Mouse (Mus musculus) MEL (cell line): ENCODE results near the gene Rplp2. TPM values are rescaled to one million over a fixed set of nuclear protein-coding genes. Genes with fewer than 3 reads are reported as not detected.

ENCODE experiments used
- DNase-seq: peaks from one replicate; pipeline ENCODE4 v3.0.0; 2011; ENCODE audit warnings: low read depth, low spot score
- H3K27ac ChIP-seq: 2 replicates; pipeline ENCODE4 v1.5.1; 2012; ENCODE audit warnings: low read depth, mild to moderate bottlenecking, control low read depth, low read length, moderate library complexity; ENCODE audit not compliant: control insufficient read depth
- H3K27me3 ChIP-seq, 2 experiments: fragments of 150-350 bp in 1 of 2; sonication (generic) in 1 of 2; 2 replicates each; pipeline ENCODE4 v1.6.1; 2012; ENCODE audit warnings: low read length in 2 of 2, mild to moderate bottlenecking in 2 of 2, improper control_type of control experiment in 1 of 2, moderate library complexity in 1 of 2; ENCODE audit not compliant: insufficient read depth in 2 of 2, control insufficient read depth in 1 of 2
- H3K36me3 ChIP-seq, 2 experiments: 2 replicates each; pipeline ENCODE4 v1.6.1; 2012 to 2014; ENCODE audit warnings: low read length in 2 of 2, improper control_type of control experiment in 1 of 2, inconsistent platforms in 1 of 2, mild to moderate bottlenecking in 1 of 2; ENCODE audit not compliant: insufficient read depth in 2 of 2, control insufficient read depth in 1 of 2
- H3K4me1 ChIP-seq, 2 experiments: fragments of 150-350 bp in 1 of 2; sonication (generic) in 1 of 2; 2 replicates each; pipeline ENCODE4 v1.6.1; 2012; ENCODE audit warnings: low read length in 2 of 2, improper control_type of control experiment in 1 of 2, mild to moderate bottlenecking in 1 of 2; ENCODE audit not compliant: insufficient read depth in 2 of 2, control insufficient read depth in 1 of 2
- H3K4me3 ChIP-seq, 2 experiments: fragments of 150-350 bp in 1 of 2; sonication (generic) in 1 of 2; 2 replicates each; pipeline ENCODE4 v1.5.1; 2012; ENCODE audit warnings: low read depth in 2 of 2, low read length in 2 of 2, mild to moderate bottlenecking in 2 of 2, moderate library complexity in 2 of 2, control low read depth in 1 of 2, improper control_type of control experiment in 1 of 2; ENCODE audit not compliant: control insufficient read depth in 1 of 2, insufficient read depth in 1 of 2
- H3K79me2 ChIP-seq: 2 replicates; pipeline ENCODE4 v1.6.1; 2012; ENCODE audit warnings: mild to moderate bottlenecking, low read length, moderate library complexity; ENCODE audit not compliant: control insufficient read depth, poor library complexity, insufficient read depth
- H3K9ac ChIP-seq: 2 replicates; pipeline ENCODE4 v1.6.1; 2012; ENCODE audit warnings: low read depth, mild to moderate bottlenecking, control low read depth, low read length, moderate library complexity; ENCODE audit not compliant: control insufficient read depth, poor library complexity, severe bottlenecking
- H3K9me3 ChIP-seq: fragments of 150-350 bp; sonication (generic); replicated peaks from 2 replicates; pipeline ENCODE4 v1.6.1; 2012; ENCODE audit warnings: mild to moderate bottlenecking, low read length, improper control_type of control experiment, moderate library complexity; ENCODE audit not compliant: insufficient read depth
- CHD1 ChIP-seq: IDR thresholded peaks from 2 replicates; pipeline ENCODE4 v1.6.1; 2012; ENCODE audit warnings: low read depth, mild to moderate bottlenecking, inconsistent platforms, low read length, improper control_type of control experiment
- CHD2 ChIP-seq: IDR thresholded peaks from 2 replicates; pipeline ENCODE4 v1.6.1; 2011; ENCODE audit warnings: low read length, improper control_type of control experiment
- CTCF ChIP-seq, 3 experiments: IDR thresholded peaks in 2 of 3; conservative IDR thresholded peaks in 1 of 3; 2 replicates each; pipeline ENCODE4 v1.5.1; 2011 to 2012; ENCODE audit warnings: low read length in 3 of 3, low read depth in 2 of 3, mild to moderate bottlenecking in 2 of 3, improper control_type of control experiment in 1 of 3, inconsistent platforms in 1 of 3, mixed read lengths in 1 of 3, moderate library complexity in 1 of 3; ENCODE audit not compliant: control insufficient read depth in 1 of 3, insufficient read depth in 1 of 3, poor library complexity in 1 of 3, severe bottlenecking in 1 of 3
- EP300 ChIP-seq, 2 experiments: IDR thresholded peaks; 2 replicates each; pipeline ENCODE4 v1.6.1; 2011; ENCODE audit warnings: improper control_type of control experiment in 2 of 2, low read length in 2 of 2, low read depth in 1 of 2, mild to moderate bottlenecking in 1 of 2
- ETS1 ChIP-seq: IDR thresholded peaks from 2 replicates; pipeline ENCODE4 v1.6.1; 2012; ENCODE audit warnings: low read depth, mild to moderate bottlenecking, inconsistent platforms, low read length, improper control_type of control experiment, moderate library complexity
- GABPA ChIP-seq: IDR thresholded peaks from 2 replicates; pipeline ENCODE4 v1.6.1; 2012; ENCODE audit warnings: low read depth, mild to moderate bottlenecking, inconsistent platforms, low read length, improper control_type of control experiment, moderate library complexity
- HCFC1 ChIP-seq: IDR thresholded peaks from 2 replicates; pipeline ENCODE4 v1.6.1; 2012; ENCODE audit warnings: low read depth, mild to moderate bottlenecking, inconsistent platforms, low read length, improper control_type of control experiment, moderate library complexity
- JUND ChIP-seq: IDR thresholded peaks from 2 replicates; pipeline ENCODE4 v1.6.1; 2011; ENCODE audit warnings: low read depth, mild to moderate bottlenecking, improper control_type of control experiment, low read length
- MAX ChIP-seq: IDR thresholded peaks from 2 replicates; pipeline ENCODE4 v1.6.1; 2011; ENCODE audit warnings: low read length, improper control_type of control experiment
- MEF2A ChIP-seq: IDR thresholded peaks from 2 replicates; pipeline ENCODE4 v1.6.1; 2014; ENCODE audit warnings: low read depth, mild to moderate bottlenecking, inconsistent platforms, low read length, improper control_type of control experiment; ENCODE audit not compliant: poor library complexity, insufficient replicate concordance, severe bottlenecking; ENCODE audit errors: extremely low read depth
- MYC ChIP-seq: IDR thresholded peaks from 2 replicates; pipeline ENCODE4 v1.6.1; 2011; ENCODE audit warnings: low read depth, mild to moderate bottlenecking, low read length, improper control_type of control experiment, moderate library complexity
- NELFE ChIP-seq: IDR thresholded peaks from 2 replicates; pipeline ENCODE4 v1.6.1; 2011; ENCODE audit warnings: low read depth, low read length, improper control_type of control experiment
- POLR2A ChIP-seq, 2 experiments: IDR thresholded peaks; 2 replicates each; pipeline ENCODE4 v1.6.1; 2011 to 2012; ENCODE audit warnings: low read length in 2 of 2, mild to moderate bottlenecking in 2 of 2, control low read depth in 1 of 2, improper control_type of control experiment in 1 of 2, low read depth in 1 of 2, moderate library complexity in 1 of 2; ENCODE audit not compliant: control insufficient read depth in 1 of 2, insufficient read depth in 1 of 2, poor library complexity in 1 of 2
- SMC3 ChIP-seq: IDR thresholded peaks from 2 replicates; pipeline ENCODE4 v1.6.1; 2011; ENCODE audit warnings: low read depth, low read length, improper control_type of control experiment
- USF2 ChIP-seq, 2 experiments: IDR thresholded peaks; 2 replicates each; pipeline ENCODE4 v1.6.1; 2011 to 2012; ENCODE audit warnings: improper control_type of control experiment in 2 of 2, low read length in 2 of 2, borderline replicate concordance in 1 of 2, inconsistent platforms in 1 of 2, low read depth in 1 of 2, mild to moderate bottlenecking in 1 of 2; ENCODE audit not compliant: insufficient read depth in 1 of 2
- ZC3H11A ChIP-seq: IDR thresholded peaks from 2 replicates; pipeline ENCODE4 v1.6.1; 2012; ENCODE audit warnings: low read depth, mild to moderate bottlenecking, inconsistent platforms, low read length, improper control_type of control experiment
- ZKSCAN1 ChIP-seq: IDR thresholded peaks from 2 replicates; pipeline ENCODE4 v1.6.1; 2012; ENCODE audit warnings: low read depth, mild to moderate bottlenecking, inconsistent platforms, low read length, improper control_type of control experiment, moderate library complexity
- ZMIZ1 ChIP-seq: IDR thresholded peaks from 2 replicates; pipeline ENCODE4 v1.6.1; 2012; ENCODE audit warnings: low read depth, mild to moderate bottlenecking, inconsistent platforms, low read length, improper control_type of control experiment, moderate library complexity
- ZNF384 ChIP-seq: IDR thresholded peaks from 2 replicates; pipeline ENCODE4 v1.6.1; 2012; ENCODE audit warnings: low read depth, mild to moderate bottlenecking, inconsistent platforms, low read length, improper control_type of control experiment
- polyA plus RNA-seq, 2 experiments: library from polyadenylated mRNA; stranded (reverse) in 1 of 2; unstranded in 1 of 2; fragments of >175 nt in 1 of 2; fragments of >200 nt in 1 of 2; gene quantifications; 2 replicates each; pipeline versions ENCODE4 v1.2.1 to v1.2.4; 2012; ENCODE audit warnings: low replicate concordance in 2 of 2, low read depth in 1 of 2; ENCODE audit not compliant: insufficient read length in 2 of 2, insufficient read depth in 1 of 2, missing spikeins in 1 of 2
- total RNA-seq: library from RNA; depleted of rRNA; stranded (reverse); fragments of 300-350 nt; gene quantifications from 2 replicates; pipeline ENCODE4 v1.2.3, GENCODE M21; 2012

Gene Rplp2
- total and polyA plus RNA-seq, 3 experiments = 3,503 to 3,690 TPM; not detected in 1

DNA sequence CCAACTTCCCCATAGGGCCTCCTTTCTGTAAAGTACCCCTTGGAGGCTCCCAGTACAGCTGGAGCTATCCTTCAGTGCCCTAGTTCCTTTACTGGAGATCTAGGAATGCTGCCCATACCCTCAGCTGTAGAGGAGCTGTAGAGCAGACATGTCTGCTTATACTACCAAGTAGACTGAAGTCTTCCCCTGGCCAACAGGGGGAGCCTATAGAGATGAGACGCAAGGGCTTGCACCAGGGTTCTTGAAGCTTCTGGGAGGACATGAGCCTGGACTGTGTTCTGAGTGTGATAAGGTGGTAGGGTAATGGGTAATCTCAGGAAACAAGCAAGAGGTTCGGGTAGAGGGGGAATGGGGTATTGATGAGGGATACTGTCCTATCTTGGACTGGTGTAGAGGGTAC is 44.0 kb downstream of the Rplp2 start:
- Histone ChIP-seq H3K27ac (no peak overlapping the region), H3K36me3 (no peaks in the 10 kb centered on the region; a peak in 1 of 4 replicates), H3K4me3 (no peak overlapping the region), H3K9ac (no peak overlapping the region), H3K4me1 (no peaks in the 10 kb centered on the region), H3K27me3 (no peaks in the 10 kb centered on the region), H3K79me2 (no peaks in the 10 kb centered on the region), H3K9me3 (no peaks in the 10 kb centered on the region)
- peak; percentile 64 for DNase-seq
- TF ChIP-seq ZNF384 = no peak
- TF ChIP-seq CTCF (IDR thresholded peaks at IDR 0.05 in 2 of 3, conservative IDR thresholded peaks at IDR 0.05 in 1 of 3; ENCODE audit: control insufficient read depth in 1 of 3, insufficient read depth in 1 of 3, low read depth in 2 of 3, low read length in 3 of 3, poor library complexity in 1 of 3, severe bottlenecking in 1 of 3) = peak; percentile 30 to 64 (median 43)
- no peak for TF ChIP-seq MAX
- TF ChIP-seq CHD2 = no peak
- TF ChIP-seq POLR2A (IDR thresholded peaks at IDR 0.05; ENCODE audit: control insufficient read depth in 1 of 2, insufficient read depth in 1 of 2, low read depth in 1 of 2, low read length in 2 of 2, poor library complexity in 1 of 2) = 0 out of 4 replicates have a peak, but pooled peaks of 1 of the 2 experiments have one; percentile 3
- peak; percentile 56 for TF ChIP-seq SMC3

- no peaks in the 10 kb centered on the region for H3K4me1 ChIP-seq
- H3K27me3 ChIP-seq = no peaks in the 10 kb centered on the region
- no peak overlapping the region for H3K9ac ChIP-seq
- H3K36me3 ChIP-seq = no peaks in the 10 kb centered on the region; a peak in 1 of 4 replicates
- TF ChIP-seq MEF2A (no peak), HCFC1 (no peak)
- no peak overlapping the region for H3K27ac ChIP-seq
- DNase-seq = no peak
- H3K4me3 ChIP-seq = no peak overlapping the region
- no peaks in the 10 kb centered on the region for H3K79me2 ChIP-seq
- H3K9me3 ChIP-seq = no peaks in the 10 kb centered on the region
These were observed 45.6 kb downstream of the Rplp2 start for GRCm38 (mm10) chr7:141492738-141493137.

- no peaks in the 10 kb centered on the region for H3K9me3 ChIP-seq
- TF ChIP-seq ZNF384 (no peak), ZKSCAN1 (no peak), USF2 (IDR thresholded peaks at IDR 0.05; ENCODE audit: borderline replicate concordance in 1 of 2, insufficient read depth in 1 of 2, low read depth in 1 of 2, low read length in 2 of 2) (no peak), MYC (no peak), JUND (no peak), CHD2 (no peak), ZMIZ1 (no peak), CTCF (IDR thresholded peaks at IDR 0.05 in 2 of 3, conservative IDR thresholded peaks at IDR 0.05 in 1 of 3; ENCODE audit: control insufficient read depth in 1 of 3, insufficient read depth in 1 of 3, low read depth in 2 of 3, low read length in 3 of 3, poor library complexity in 1 of 3, severe bottlenecking in 1 of 3) (no peak), NELFE (no peak), EP300 (IDR thresholded peaks at IDR 0.05; ENCODE audit: low read depth in 1 of 2, low read length in 2 of 2) (no peak), ETS1 (no peak), GABPA (no peak), SMC3 (no peak), CHD1 (no peak), ZC3H11A (no peak), MEF2A (no peak)
These were observed 46.6 kb downstream of the Rplp2 start for GRCm38 (mm10) chr7:141493729-141494128.

More at GRCm38 (mm10) chr7:141493729-141494128, 46.6 kb downstream of the Rplp2 start:
- no peak for DNase-seq
- H3K36me3 ChIP-seq = no peaks in the 10 kb centered on the region; a peak in 1 of 4 replicates
- H3K27me3 ChIP-seq = no peaks in the 10 kb centered on the region
- H3K9ac ChIP-seq = no peak overlapping the region
- H3K27ac ChIP-seq = no peak overlapping the region
- no peak overlapping the region for H3K4me3 ChIP-seq
- no peaks in the 10 kb centered on the region for H3K79me2 ChIP-seq
- no peaks in the 10 kb centered on the region for H3K4me1 ChIP-seq
